Mouse (Mus musculus) embryo, embryonic 10 days (tissue): ENCODE results near the gene Gm21915.

Experiments
- DNase-seq: peaks from one replicate; pipeline ENCODE4 v3.0.0-alpha.2; 2015; ENCODE audit warnings: low spot score

Gm21915 gene

GRCm38 (mm10) chr9:40670313-40670712 is at the start of gene Gm21915:
Gm21915 (plus strand) TSS chr9:40670613.
- no peak for DNase-seq

GRCm38 (mm10) chr9:40622265-40622664 is 48.1 kb upstream of the Gm21915 start:
- DNase-seq = no peak

GRCm38 (mm10) chr9:40622793-40623192 is 47.6 kb upstream of the Gm21915 start:
- no peak for DNase-seq

GRCm38 (mm10) chr9:40625341-40625740 is 45.1 kb upstream of the Gm21915 start:
- DNase-seq = no peak

GRCm38 (mm10) chr9:40626566-40626965 is 43.8 kb upstream of the Gm21915 start:
- no peak for DNase-seq

- no peak for DNase-seq
These were observed 43.2 kb upstream of the Gm21915 start for GRCm38 (mm10) chr9:40627146-40627713.

GRCm38 (mm10) chr9:40628130-40629069 is 42.0 kb upstream of the Gm21915 start:
- peak; percentile 91 for DNase-seq

GRCm38 (mm10) chr9:40629441-40629840 is 41.0 kb upstream of the Gm21915 start:
- DNase-seq = no peak

- no peak for DNase-seq
These were observed 39.3 kb upstream of the Gm21915 start for GRCm38 (mm10) chr9:40631101-40631500.

- DNase-seq = no peak
These were observed 38.9 kb upstream of the Gm21915 start for GRCm38 (mm10) chr9:40631505-40631904.

- peak; percentile 74 for DNase-seq
These were observed 34.4 kb upstream of the Gm21915 start for GRCm38 (mm10) chr9:40636054-40636453.

GRCm38 (mm10) chr9:40637705-40638393 is 32.6 kb upstream of the Gm21915 start:
- DNase-seq = no peak

GRCm38 (mm10) chr9:40638394-40639049 is 31.9 kb upstream of the Gm21915 start:
- DNase-seq = peak; percentile 79

- no peak for DNase-seq
These were observed 30.8 kb upstream of the Gm21915 start for GRCm38 (mm10) chr9:40639536-40640187.

GRCm38 (mm10) chr9:40641318-40641717 is 29.1 kb upstream of the Gm21915 start:
- no peak for DNase-seq

GRCm38 (mm10) chr9:40642470-40643220 is 27.8 kb upstream of the Gm21915 start:
- peak; percentile 37 for DNase-seq

GRCm38 (mm10) chr9:40649444-40649843 is 21.0 kb upstream of the Gm21915 start:
- DNase-seq = no peak

- DNase-seq = no peak
These were observed 20.4 kb upstream of the Gm21915 start for GRCm38 (mm10) chr9:40649983-40650382.

GRCm38 (mm10) chr9:40651239-40651859 is 19.1 kb upstream of the Gm21915 start:
- DNase-seq = no peak

GRCm38 (mm10) chr9:40652757-40653156 is 17.7 kb upstream of the Gm21915 start:
- no peak for DNase-seq
